ENCODE assay signal across 15 mouse cellular contexts in the genomic region with DNA sequence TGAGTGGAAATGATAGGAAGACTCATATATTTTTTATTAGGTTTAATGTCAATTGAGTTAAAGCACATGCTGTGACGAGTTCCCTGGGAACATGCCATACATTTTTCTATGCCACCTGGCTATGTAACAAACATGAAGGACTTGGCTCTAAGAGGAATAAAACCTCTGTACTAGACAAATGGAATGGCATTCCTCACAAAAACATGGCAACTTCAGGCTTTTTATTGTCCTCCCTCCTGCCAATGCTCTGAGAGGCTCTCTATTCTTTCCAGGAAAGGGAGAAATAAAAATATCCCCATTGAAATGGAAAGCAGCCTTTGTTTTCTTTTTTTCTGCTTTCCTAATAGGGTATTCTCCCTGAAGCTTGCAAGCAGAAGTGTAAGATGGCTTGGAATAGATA.
A peak's percentile ranks its signal among the peaks of the same experiment; 100 is the strongest.
DNase-seq lines count a peak whose midpoint lies in the region; ATAC-seq lines count a peak whose summit lies in the region.
"Had no signal": no experiment of that assay in that cellular context is flagged by ENCODE, and none has a peak within 500 bp of the region (broad histone marks: within the 10 kb centered on the region; RNA-seq: fewer than 3 reads in every experiment).

No protein-coding gene starts in this region.

- H3K9ac ChIP-seq in hindbrain, embryonic 16.5 days (ENCODE audit: low read depth, low read length) = no peak overlapping the region
- H3K9ac ChIP-seq in midbrain, embryonic 12.5 days (replicated peaks) = no peak overlapping the region
- no peak overlapping the region for H3K9ac ChIP-seq in midbrain, embryonic 16.5 days (ENCODE audit: low read depth, low read length)
- no peak overlapping the region for H3K9ac ChIP-seq in forebrain, embryonic 14.5 days (ENCODE audit: low read length)
- no peak overlapping the region for H3K9ac ChIP-seq in kidney, embryonic 16.5 days (replicated peaks; ENCODE audit: low read length)
- H3K9ac ChIP-seq: embryonic facial prominence, embryonic 12.5 days; heart, embryonic 12.5 days had no signal

- no peak overlapping the region for H3K4me3 ChIP-seq in hindbrain, embryonic 10.5 days
- no peak overlapping the region for H3K4me3 ChIP-seq in hindbrain, embryonic 16.5 days (ENCODE audit: low read length)
- H3K4me3 ChIP-seq in midbrain, embryonic 12.5 days = no peak overlapping the region
- H3K4me3 ChIP-seq in midbrain, embryonic 16.5 days (ENCODE audit: low read depth, low read length) = no peak overlapping the region
- H3K4me3 ChIP-seq in forebrain, embryonic 14.5 days (ENCODE audit: low read depth, low read length) = no peak overlapping the region
- no peak overlapping the region for H3K4me3 ChIP-seq in kidney, embryonic 16.5 days (ENCODE audit: low read length)
- H3K4me3 ChIP-seq: embryonic facial prominence, embryonic 12.5 days; gastrocnemius, adult 2 months; heart, embryonic 12.5 days had no signal

- peak overlapping the region; percentile 62 for H3K27ac ChIP-seq in hindbrain, embryonic 10.5 days
- H3K27ac ChIP-seq in hindbrain, embryonic 16.5 days (ENCODE audit: low read depth, low read length) = no peak overlapping the region
- 0 out of 2 replicates have a peak overlapping the region, but pooled peaks have one; percentile 5 for H3K27ac ChIP-seq in midbrain, embryonic 12.5 days (replicated peaks)
- no peak overlapping the region for H3K27ac ChIP-seq in midbrain, embryonic 16.5 days (ENCODE audit: low read length)
- no peak overlapping the region for H3K27ac ChIP-seq in forebrain, embryonic 14.5 days (ENCODE audit: low read depth, low read length)
- no peak overlapping the region for H3K27ac ChIP-seq in kidney, embryonic 16.5 days (ENCODE audit: low read length)
- H3K27ac ChIP-seq: embryonic facial prominence, embryonic 12.5 days; gastrocnemius, adult 2 months had no signal

- no peak overlapping the region for H3K4me2 ChIP-seq in hindbrain, embryonic 16.5 days (ENCODE audit: low read length)
- H3K4me2 ChIP-seq in midbrain, embryonic 12.5 days (replicated peaks) = no peak overlapping the region
- no peak overlapping the region for H3K4me2 ChIP-seq in midbrain, embryonic 16.5 days (ENCODE audit: low read length)
- no peak overlapping the region for H3K4me2 ChIP-seq in forebrain, embryonic 14.5 days (ENCODE audit: low read length)
- H3K4me2 ChIP-seq in kidney, embryonic 16.5 days (replicated peaks; ENCODE audit: low read depth, low read length) = no peak overlapping the region
- H3K4me2 ChIP-seq: embryonic facial prominence, embryonic 12.5 days; heart, embryonic 12.5 days had no signal

- no peaks in the 10 kb centered on the region for H3K9me3 ChIP-seq in hindbrain, embryonic 10.5 days
- H3K9me3 ChIP-seq in hindbrain, embryonic 16.5 days (ENCODE audit: control insufficient read depth, low read length) = no peaks in the 10 kb centered on the region
- H3K9me3 ChIP-seq in midbrain, embryonic 12.5 days = no peaks in the 10 kb centered on the region
- no peaks in the 10 kb centered on the region for H3K9me3 ChIP-seq in midbrain, embryonic 16.5 days (replicated peaks; ENCODE audit: control insufficient read depth, low read length, poor library complexity, severe bottlenecking)
- no peaks in the 10 kb centered on the region for H3K9me3 ChIP-seq in forebrain, embryonic 14.5 days (replicated peaks; ENCODE audit: control insufficient read depth, low read length)
- H3K9me3 ChIP-seq in kidney, embryonic 16.5 days (ENCODE audit: low read length) = no peaks in the 10 kb centered on the region
- H3K9me3 ChIP-seq: embryonic facial prominence, embryonic 12.5 days; heart, embryonic 12.5 days had no signal

- no peak for DNase-seq in hindbrain, embryonic 10.5 days (ENCODE audit: low spot score)
- peak; percentile 61 for DNase-seq in forebrain, embryonic 14.5 days (ENCODE audit: low spot score)
- no peak for DNase-seq in adrenal gland, postnatal 36 days
- DNase-seq: adrenal gland, postnatal 25 days; gastrocnemius, adult 2 months; heart, postnatal 36 days; kidney, adult 9 months; kidney, postnatal 4 days; lung, adult 18-20 months had no signal

- H3K36me3 ChIP-seq in hindbrain, embryonic 10.5 days = no peaks in the 10 kb centered on the region
- H3K36me3 ChIP-seq in hindbrain, embryonic 16.5 days (ENCODE audit: control insufficient read depth, insufficient read depth, low read length) = no peaks in the 10 kb centered on the region
- H3K36me3 ChIP-seq in midbrain, embryonic 12.5 days = no peaks in the 10 kb centered on the region
- no peaks in the 10 kb centered on the region for H3K36me3 ChIP-seq in midbrain, embryonic 16.5 days (ENCODE audit: control insufficient read depth, insufficient read depth, low read length)
- H3K36me3 ChIP-seq in forebrain, embryonic 14.5 days (ENCODE audit: control insufficient read depth, insufficient read depth, low read length) = no peaks in the 10 kb centered on the region
- no peaks in the 10 kb centered on the region for H3K36me3 ChIP-seq in kidney, embryonic 16.5 days (ENCODE audit: insufficient read depth, low read length)
- H3K36me3 ChIP-seq: embryonic facial prominence, embryonic 12.5 days; heart, embryonic 12.5 days had no signal

- WGBS in hindbrain, embryonic 10.5 days = 60% methylated on average over 1 of the region's 1 CpGs
- 33% methylated on average over 1 of the region's 1 CpGs for WGBS in hindbrain, embryonic 16.5 days
- WGBS in midbrain, embryonic 12.5 days = 15% methylated on average over 1 of the region's 1 CpGs
- WGBS in midbrain, embryonic 16.5 days = 24% methylated on average over 1 of the region's 1 CpGs
- WGBS in forebrain, embryonic 14.5 days = 5% methylated on average over 1 of the region's 1 CpGs
- WGBS in kidney, embryonic 16.5 days = 71% methylated on average over 1 of the region's 1 CpGs

- peaks cover 17% of the 10 kb centered on the region for H3K4me1 ChIP-seq in hindbrain, embryonic 10.5 days (replicated peaks)
- no peaks in the 10 kb centered on the region for H3K4me1 ChIP-seq in hindbrain, embryonic 16.5 days (ENCODE audit: control insufficient read depth, insufficient read depth, low read depth, low read length)
- peaks cover 11% of the 10 kb centered on the region for H3K4me1 ChIP-seq in midbrain, embryonic 12.5 days
- H3K4me1 ChIP-seq in midbrain, embryonic 16.5 days (ENCODE audit: control insufficient read depth, insufficient read depth, low read length) = peaks cover 2% of the 10 kb centered on the region; the same call in 1 of the 2 replicates
- H3K4me1 ChIP-seq in forebrain, embryonic 14.5 days (ENCODE audit: control insufficient read depth, insufficient read depth, low read length) = peaks cover 12% of the 10 kb centered on the region; the same call in 1 of the 2 replicates
- H3K4me1 ChIP-seq in kidney, embryonic 16.5 days (ENCODE audit: insufficient read depth, low read length) = no peaks in the 10 kb centered on the region
- H3K4me1 ChIP-seq: embryonic facial prominence, embryonic 12.5 days; heart, embryonic 12.5 days had no signal

- H3K27me3 ChIP-seq in hindbrain, embryonic 10.5 days (ENCODE audit: insufficient read depth, poor library complexity, severe bottlenecking) = no peaks in the 10 kb centered on the region
- H3K27me3 ChIP-seq in hindbrain, embryonic 16.5 days (replicated peaks; ENCODE audit: control insufficient read depth, insufficient read depth, low read length) = no peaks in the 10 kb centered on the region
- no peaks in the 10 kb centered on the region for H3K27me3 ChIP-seq in midbrain, embryonic 12.5 days
- no peaks in the 10 kb centered on the region for H3K27me3 ChIP-seq in midbrain, embryonic 16.5 days (ENCODE audit: control insufficient read depth, insufficient read depth, low read depth, low read length)
- H3K27me3 ChIP-seq in forebrain, embryonic 14.5 days (replicated peaks; ENCODE audit: control insufficient read depth, insufficient read depth, low read length) = no peaks in the 10 kb centered on the region
- no peaks in the 10 kb centered on the region for H3K27me3 ChIP-seq in kidney, embryonic 16.5 days (ENCODE audit: insufficient read depth, low read length)
- H3K27me3 ChIP-seq: embryonic facial prominence, embryonic 12.5 days; heart, embryonic 12.5 days had no signal

- no peak for ATAC-seq in hindbrain, embryonic 16.5 days
- ATAC-seq in midbrain, embryonic 12.5 days (ENCODE audit: low FRiP score, low read depth) = peak; percentile 38; the same call in 1 of the 2 replicates
- no peak for ATAC-seq in midbrain, embryonic 16.5 days
- peak; percentile 60 for ATAC-seq in forebrain, embryonic 14.5 days
- no peak for ATAC-seq in kidney, embryonic 16.5 days (ENCODE audit: low FRiP score, low TSS enrichment)

Comparison
In these comparisons a context has a peak if more than half of its experiments do, and no peak if none do; other contexts are left out.
1. H3K27ac ChIP-seq: peak in hindbrain, embryonic 10.5 days (single experiment) and midbrain, embryonic 12.5 days (single experiment); none in hindbrain, embryonic 16.5 days (single experiment), midbrain, embryonic 16.5 days (single experiment), forebrain, embryonic 14.5 days (single experiment) and kidney, embryonic 16.5 days (single experiment).
2. ATAC-seq: peak in midbrain, embryonic 12.5 days (single experiment) and forebrain, embryonic 14.5 days (single experiment); none in hindbrain, embryonic 16.5 days (single experiment), midbrain, embryonic 16.5 days (single experiment) and kidney, embryonic 16.5 days (single experiment).